Mouse (Mus musculus) liver, postnatal 0 days (tissue): Measurements from ENCODE around the gene Marc1.

ENCODE experiments used
- CTCF ChIP-seq: sonication (generic); IDR thresholded peaks from 2 replicates; pipeline ENCODE4 v1.5.1; 2016; ENCODE audit warnings: antibody characterized with exemption, low read depth
- EP300 ChIP-seq: IDR thresholded peaks from 2 replicates; pipeline ENCODE4 v1.6.1; 2016; ENCODE audit warnings: antibody characterized with exemption, low read depth, mild to moderate bottlenecking

GRCm38 (mm10) chr1:184827175-184827701 lies 16.1 kb upstream of the Marc1 start:
- no peak for TF ChIP-seq CTCF
- peak; percentile 84; the same call in 1 of the 2 replicates for TF ChIP-seq EP300
